Comparison of ENCODE assay signal across 8 mouse cellular contexts in genomic region chr10:61273081-61273843, GRCm38 (mm10). TPM values are rescaled to one million over a fixed set of nuclear protein-coding genes. Genes with fewer than 3 reads are reported as not detected.
DNase-seq lines count a peak whose midpoint lies in the region; ATAC-seq and TF ChIP-seq lines count a peak whose summit lies in the region.

TSS of gene Adamts14 (minus strand) at chr10:61273438.

- no peaks in the 10 kb centered on the region for H3K9me3 ChIP-seq in midbrain, embryonic 13.5 days

- DNase-seq in left cerebral cortex, postnatal 4 days = peak; percentile 45
- no peak for DNase-seq in left cerebral cortex, adult 8-10 months (ENCODE audit: low spot score in 2 of 2)
- peak; percentile 62 for DNase-seq in adrenal gland, postnatal 14 days
- peak; percentile 65 to 69 for DNase-seq in heart, adult 2 months
- peak; percentile 70 for DNase-seq in kidney, postnatal 10 days
- DNase-seq in MN1 (ENCODE audit: low spot score) = no peak
- DNase-seq in frontal cortex, postnatal 25 days (ENCODE audit: low spot score in 2 of 2) = no peak

- intact Hi-C loops in left cerebral cortex, postnatal 4 days (cut with DNase I) = no loop called here
- intact Hi-C loops in heart, adult 2 months (cut with DNase I) = loop anchor here (5.0 kb wide), 1 partner anchor 39 kb away; no protein-coding TSS in a partner anchor

- WGBS in heart, adult 2 months = 2% methylated on average over 57 of the region's 75 CpGs
- under 1% methylated on average over 43 of the region's 75 CpGs for WGBS in midbrain, embryonic 13.5 days

- H3K79me2 ChIP-seq in heart, adult 2 months (replicated peaks; ENCODE audit: control insufficient read depth, insufficient read depth, low read length) = no peaks in the 10 kb centered on the region

- TF ChIP-seq POLR2A in heart, adult 2 months (IDR thresholded peaks at IDR 0.05; ENCODE audit: insufficient read depth, low read depth, low read length) = no peak

- no peak for TF ChIP-seq EP300 in heart, adult 2 months (IDR thresholded peaks at IDR 0.05; ENCODE audit: insufficient read depth, low read depth, low read length)

- no peaks in the 10 kb centered on the region for H3K27me3 ChIP-seq in heart, adult 2 months (ENCODE audit: control insufficient read depth, insufficient read depth, low read length)
- H3K27me3 ChIP-seq in midbrain, embryonic 13.5 days = peaks cover 47% of the 10 kb centered on the region

- ATAC-seq in midbrain, embryonic 13.5 days = peak; percentile 74

- H3K36me3 ChIP-seq in heart, adult 2 months (ENCODE audit: control insufficient read depth, insufficient read depth, low read length) = no peaks in the 10 kb centered on the region
- H3K36me3 ChIP-seq in midbrain, embryonic 13.5 days = no peaks in the 10 kb centered on the region

- H3K27ac ChIP-seq in heart, adult 2 months = peak within 1 kb of the TSS; percentile 44
- no peak within 1 kb of the TSS for H3K27ac ChIP-seq in midbrain, embryonic 13.5 days

- H3K4me1 ChIP-seq in heart, adult 2 months (ENCODE audit: control insufficient read depth, insufficient read depth, low read length) = peaks cover 4% of the 10 kb centered on the region
- peaks cover 10% of the 10 kb centered on the region; the same call in 1 of the 2 replicates for H3K4me1 ChIP-seq in midbrain, embryonic 13.5 days (replicated peaks)

- H3K9ac ChIP-seq in heart, adult 2 months (ENCODE audit: low read depth, low read length) = peak within 1 kb of the TSS; percentile 75
- H3K9ac ChIP-seq in midbrain, embryonic 13.5 days (replicated peaks) = peak within 1 kb of the TSS; percentile 57

- TF ChIP-seq CTCF in heart, adult 2 months (IDR thresholded peaks at IDR 0.05) = no peak

- peak within 1 kb of the TSS; percentile 57 for H3K4me3 ChIP-seq in heart, adult 2 months
- peak within 1 kb of the TSS; percentile 49 for H3K4me3 ChIP-seq in midbrain, embryonic 13.5 days (replicated peaks)

- peak within 1 kb of the TSS; percentile 96 for H3K4me2 ChIP-seq in midbrain, embryonic 13.5 days (replicated peaks)

RNA-seq across cellular contexts. Expression of gene Adamts14, which starts in this region (rescaled TPM):
- 1 to 10 TPM; 1.0 to 1.5 TPM for total RNA-seq in left cerebral cortex, postnatal 4 days (2021)
- total RNA-seq in left cerebral cortex, adult 8-10 months (2022) = under 1 TPM; 0.09 to 0.27 (median 0.18) TPM
- 3.0 and 3.1 TPM in 2 replicates for total RNA-seq in adrenal gland, postnatal 14 days (2021)
- 1 to 10 TPM in 1 of 2 experiments, under 1 TPM in 1; 0.91 to 1.6 TPM for total RNA-seq in heart, adult 2 months (2021)
- polyA plus RNA-seq in heart, adult 2 months (2012; rRNA removed) = 1.2 and 1.3 TPM in 2 replicates
- 0.24 and 0.28 TPM in 2 replicates for polyA plus RNA-seq in midbrain, embryonic 13.5 days (2015; fragmentation: Nextera tagmentation; extraction: Ambion mirVana)

Comparison
In these comparisons a context has a peak if more than half of its experiments do, and no peak if none do; other contexts are left out.
1. DNase-seq: peak in left cerebral cortex, postnatal 4 days (single experiment), adrenal gland, postnatal 14 days (single experiment), heart, adult 2 months (2 of 2) and kidney, postnatal 10 days (single experiment); none in left cerebral cortex, adult 8-10 months (0 of 2), MN1 (single experiment) and frontal cortex, postnatal 25 days (0 of 2).
2. Peak in ATAC-seq, H3K4me3 ChIP-seq, H3K9ac ChIP-seq and H3K4me2 ChIP-seq in midbrain, embryonic 13.5 days; RNA of the gene not detected or under 1 TPM.